Mouse (Mus musculus) kidney, postnatal 10 days (tissue): Measurements from ENCODE around the gene Atp5f1.

ENCODE experiments used
- DNase-seq: peaks from one replicate; pipeline ENCODE4 v3.0.0; 2021; ENCODE audit warnings: mixed read lengths

The Atp5f1 gene

GRCm38 (mm10) chr3:105899394-105900147 is 60.3 kb downstream of the Atp5f1 start:
- peak; percentile 89 for DNase-seq

DNA sequence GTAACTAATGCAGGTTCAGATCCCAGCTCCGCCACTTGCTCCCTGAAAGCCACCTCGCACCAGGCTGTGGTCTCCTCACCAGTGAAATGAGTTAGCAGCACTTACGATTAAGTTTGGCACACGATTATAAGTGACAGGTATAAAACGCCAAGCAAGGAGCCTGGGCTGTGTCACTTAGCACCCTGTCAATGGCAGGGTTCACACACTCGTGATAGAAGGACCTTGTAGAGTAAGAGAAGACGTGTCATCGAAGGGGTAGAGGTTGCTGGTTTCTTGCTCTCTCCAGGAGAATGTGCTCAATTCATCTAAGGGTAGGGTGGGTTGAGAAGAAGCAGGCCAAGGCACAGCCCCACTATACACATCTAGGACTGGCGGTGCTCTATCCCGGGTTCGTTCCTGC is 61.0 kb downstream of the Atp5f1 start:
- DNase-seq = no peak

DNA sequence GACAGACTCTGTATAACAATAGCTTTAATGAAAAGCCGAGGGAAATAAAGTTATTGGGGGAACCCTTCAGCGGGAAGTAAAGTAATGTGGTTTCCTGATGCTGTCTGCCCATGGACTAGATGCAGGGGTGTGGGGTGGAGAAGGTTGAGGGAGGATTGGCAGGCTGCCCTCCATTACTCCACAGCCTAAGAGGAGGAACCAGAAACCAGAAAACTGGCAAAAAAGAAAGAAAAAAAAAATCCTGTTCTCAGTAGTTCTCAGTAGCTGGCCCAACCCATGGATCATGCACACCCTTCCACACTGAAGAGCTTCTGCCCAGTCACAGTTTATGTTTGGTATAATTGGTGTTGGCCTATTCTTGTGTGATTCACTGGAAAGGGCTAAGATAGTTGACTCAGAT is 61.6 kb downstream of the Atp5f1 start:
- no peak for DNase-seq

- no peak for DNase-seq
These were observed 63.1 kb downstream of the Atp5f1 start for GRCm38 (mm10) chr3:105896811-105897210.

- peak; percentile 94 for DNase-seq
These were observed 65.0 kb downstream of the Atp5f1 start for GRCm38 (mm10) chr3:105894601-105895592.

- peak; percentile 52 for DNase-seq
These were observed 65.9 kb downstream of the Atp5f1 start for GRCm38 (mm10) chr3:105893941-105894391.
